Mouse (Mus musculus): Measurements from ENCODE around the gene Ttc3. TPM values are rescaled to one million over a fixed set of nuclear protein-coding genes. Genes with fewer than 3 reads are reported as not detected.
"Not testable (repeated sequence)": the region's sequence is repeated elsewhere in the genome, so short reads cannot be mapped to it uniquely, and the experiment has no call there.

The Ttc3 gene
- total RNA-seq, 1 experiment from 2014 or later = 37.3 TPM

- ATAC-seq (replicated peaks; ENCODE audit: insufficient number of reproducible peaks, low FRiP score, low TSS enrichment, poor library complexity, severe bottlenecking) = no peak
Measured at GRCm38 (mm10) chr16:94472515-94472951, 102.1 kb downstream of the Ttc3 start.

- ATAC-seq (replicated peaks; ENCODE audit: insufficient number of reproducible peaks, low FRiP score, low TSS enrichment, poor library complexity, severe bottlenecking) = no peak
Measured at GRCm38 (mm10) chr16:94473086-94473822, 102.8 kb downstream of the Ttc3 start.

GRCm38 (mm10) chr16:94484752-94485535 lies 114.5 kb downstream of the Ttc3 start:
- no peak for ATAC-seq (replicated peaks; ENCODE audit: insufficient number of reproducible peaks, low FRiP score, low TSS enrichment, poor library complexity, severe bottlenecking)

- ATAC-seq (replicated peaks; ENCODE audit: insufficient number of reproducible peaks, low FRiP score, low TSS enrichment, poor library complexity, severe bottlenecking) = no peak
Measured at GRCm38 (mm10) chr16:94487341-94487740, 116.9 kb downstream of the Ttc3 start.

- ATAC-seq (replicated peaks; ENCODE audit: insufficient number of reproducible peaks, low FRiP score, low TSS enrichment, poor library complexity, severe bottlenecking) = no peak
Measured at GRCm38 (mm10) chr16:94489326-94489725, 118.9 kb downstream of the Ttc3 start.

GRCm38 (mm10) chr16:94497176-94497575 lies 126.8 kb downstream of the Ttc3 start:
- not testable (repeated sequence) for ATAC-seq (replicated peaks; ENCODE audit: insufficient number of reproducible peaks, low FRiP score, low TSS enrichment, poor library complexity, severe bottlenecking)

- peak; percentile 57; the same call in 1 of the 2 replicates for ATAC-seq (replicated peaks; ENCODE audit: insufficient number of reproducible peaks, low FRiP score, low TSS enrichment, poor library complexity, severe bottlenecking)
Measured at GRCm38 (mm10) chr16:94497911-94498310, 127.5 kb downstream of the Ttc3 start.

- no peak for ATAC-seq (replicated peaks; ENCODE audit: insufficient number of reproducible peaks, low FRiP score, low TSS enrichment, poor library complexity, severe bottlenecking)
Measured at GRCm38 (mm10) chr16:94504192-94504591, 133.8 kb downstream of the Ttc3 start.

GRCm38 (mm10) chr16:94507071-94507470 lies 136.7 kb downstream of the Ttc3 start:
- ATAC-seq (replicated peaks; ENCODE audit: insufficient number of reproducible peaks, low FRiP score, low TSS enrichment, poor library complexity, severe bottlenecking) = no peak

- ATAC-seq (replicated peaks; ENCODE audit: insufficient number of reproducible peaks, low FRiP score, low TSS enrichment, poor library complexity, severe bottlenecking) = no peak
Measured at GRCm38 (mm10) chr16:94508769-94509168, 138.4 kb downstream of the Ttc3 start.

- ATAC-seq (replicated peaks; ENCODE audit: insufficient number of reproducible peaks, low FRiP score, low TSS enrichment, poor library complexity, severe bottlenecking) = no peak
Measured at GRCm38 (mm10) chr16:94509983-94510382, 139.6 kb downstream of the Ttc3 start.

- ATAC-seq (replicated peaks; ENCODE audit: insufficient number of reproducible peaks, low FRiP score, low TSS enrichment, poor library complexity, severe bottlenecking) = no peak
Measured at GRCm38 (mm10) chr16:94517606-94518005, 147.2 kb downstream of the Ttc3 start.

Other genes with a start within 250 kb of the Ttc3 start
- gene Hlcs, start 57.0 kb upstream of the Ttc3 start, total RNA-seq (2017) = 21.4 to 41.3 TPM (median 32.1 TPM) in 3 replicates
- not detected in 3 replicates for gene Ripply3, start 42.2 kb upstream of the Ttc3 start, total RNA-seq (2017)
- 14.6 to 31.3 TPM (median 19.6 TPM) in 3 replicates for gene Pigp, start 1.2 kb downstream of the Ttc3 start, total RNA-seq (2017)
- 27.9 to 44.3 TPM (median 39.2 TPM) in 3 replicates for gene Vps26c, start 156.2 kb downstream of the Ttc3 start, total RNA-seq (2017)
- 87.6 to 107 TPM (median 95.1 TPM) in 3 replicates for gene Dyrk1a, start 199.4 kb downstream of the Ttc3 start, total RNA-seq (2017)